Mouse (Mus musculus): ENCODE measurements around the gene Kcnj11. TPM values are rescaled to one million over a fixed set of nuclear protein-coding genes. Genes with fewer than 3 reads are reported as not detected.

Kcnj11 gene
- total RNA-seq (2021): 10 to 100 TPM; 93.5 to 99.5 TPM
- long read RNA-seq, experiment 1, transcript Kcnj11-205 (1 exons, 3,142 nt): major isoform, 269 of 276 reads
- long read RNA-seq, experiment 1, partial matches to known transcripts: 0 of 276 reads
- long read RNA-seq, experiment 1, other reads (novel, unspliced or antisense): 4 of 276 reads
- long read RNA-seq, experiment 2, transcript Kcnj11-205 (1 exons, 3,142 nt): major isoform, 354 of 363 reads
- long read RNA-seq, experiment 2, partial matches to known transcripts: 0 of 363 reads
- long read RNA-seq, experiment 2, other reads (novel, unspliced or antisense): 2 of 363 reads

DNA sequence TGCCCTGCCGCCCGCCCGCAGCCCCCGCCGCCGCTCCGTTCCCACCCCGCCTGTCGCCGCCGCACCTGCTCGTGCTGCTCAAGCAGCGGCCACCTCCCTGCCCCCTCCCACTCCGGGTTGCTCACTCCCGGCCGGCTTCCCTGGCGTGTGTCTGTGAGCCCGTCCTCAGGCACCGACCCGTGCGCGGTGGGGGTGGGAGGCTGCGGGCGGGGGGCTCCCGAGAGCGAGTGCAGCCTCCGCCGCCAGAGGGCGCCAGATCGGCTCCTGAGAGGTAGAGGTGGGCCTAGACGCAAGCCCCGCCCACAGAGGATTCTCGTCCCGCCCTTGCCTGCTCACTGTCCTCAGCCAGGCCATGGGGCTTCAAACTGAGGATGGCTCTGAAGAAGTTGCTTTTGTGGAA is at the start of gene Kcnj11:
TSS of gene Kcnj11 (minus strand) at position 202 of the 400 bp plus-strand sequence.
- intact Hi-C loops (cut with DNase I): loop anchor here (2.0 kb wide), 1 partner anchor 32 kb away; no protein-coding TSS in a partner anchor

GRCm38 (mm10) chr7:46147417-46147816 is 46.9 kb upstream of the Kcnj11 start:
- intact Hi-C loops (cut with DNase I): no loop called here
- DNase-seq: no peak

More for the DNA sequence above, at the start of gene Kcnj11:
- DNase-seq: peak; percentile 64 to 78

- DNase-seq: no peak
- intact Hi-C loops (cut with DNase I): no loop called here
These were observed 46.2 kb upstream of the Kcnj11 start for GRCm38 (mm10) chr7:46146675-46147308.

- no peak for DNase-seq
These were observed 43.5 kb upstream of the Kcnj11 start for GRCm38 (mm10) chr7:46144061-46144460.

DNA sequence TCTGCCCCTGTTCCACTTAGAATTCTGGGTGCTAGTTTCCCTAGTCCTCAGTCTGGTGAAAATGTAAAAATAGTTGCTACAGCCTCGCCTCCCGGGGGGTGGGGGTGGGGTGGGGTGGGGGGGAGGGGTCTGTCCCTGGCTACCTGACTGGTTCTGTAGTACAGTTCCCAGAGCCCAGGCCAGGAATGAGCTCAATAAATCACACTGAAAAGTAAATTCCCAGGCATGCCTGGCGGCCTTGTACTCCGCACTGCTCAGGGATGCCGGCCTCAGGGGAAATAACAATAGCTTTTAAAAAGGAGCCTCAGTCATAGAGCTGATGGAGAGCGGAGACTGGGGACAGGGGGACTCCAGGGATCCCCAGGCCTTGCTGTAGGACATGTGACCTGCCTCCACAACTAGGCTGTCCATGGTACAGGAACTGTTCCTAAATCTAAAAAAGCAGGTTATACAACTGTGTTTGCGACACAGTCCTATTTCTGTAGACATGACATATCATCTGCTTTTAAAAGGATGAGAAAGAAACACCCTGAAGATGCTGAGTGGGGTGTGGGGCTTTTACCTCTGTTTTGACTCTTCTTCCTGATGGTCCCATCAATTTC is 37.9 kb upstream of the Kcnj11 start:
- DNase-seq: no peak
- intact Hi-C loops (cut with DNase I): no loop called here

More at GRCm38 (mm10) chr7:46144061-46144460, 43.5 kb upstream of the Kcnj11 start:
- intact Hi-C loops (cut with DNase I): no loop called here

DNA sequence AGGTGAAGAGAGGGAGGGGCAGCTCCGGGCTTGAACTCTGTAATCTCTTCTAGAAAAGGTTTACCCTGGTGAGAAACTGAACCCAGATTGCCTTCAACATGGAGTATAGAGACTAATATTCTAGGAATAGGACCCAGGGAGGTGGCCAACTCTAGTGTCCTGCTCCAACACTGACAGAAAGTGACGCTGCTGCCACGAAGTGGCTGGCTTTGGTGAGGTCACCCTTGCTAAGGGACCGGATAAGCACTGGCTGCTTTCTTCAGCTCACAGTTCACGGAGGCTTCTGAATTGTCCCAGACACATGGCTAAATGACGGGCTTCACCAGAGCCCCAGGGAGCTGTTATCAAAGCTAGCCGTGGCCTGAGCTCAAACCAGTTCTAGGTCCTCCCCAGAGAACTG is 33.3 kb upstream of the Kcnj11 start:
- DNase-seq: no peak
- intact Hi-C loops (cut with DNase I): loop anchor here (2.0 kb wide), 1 partner anchor 33 kb away; the partner anchor contains the start of gene Kcnj11

DNA sequence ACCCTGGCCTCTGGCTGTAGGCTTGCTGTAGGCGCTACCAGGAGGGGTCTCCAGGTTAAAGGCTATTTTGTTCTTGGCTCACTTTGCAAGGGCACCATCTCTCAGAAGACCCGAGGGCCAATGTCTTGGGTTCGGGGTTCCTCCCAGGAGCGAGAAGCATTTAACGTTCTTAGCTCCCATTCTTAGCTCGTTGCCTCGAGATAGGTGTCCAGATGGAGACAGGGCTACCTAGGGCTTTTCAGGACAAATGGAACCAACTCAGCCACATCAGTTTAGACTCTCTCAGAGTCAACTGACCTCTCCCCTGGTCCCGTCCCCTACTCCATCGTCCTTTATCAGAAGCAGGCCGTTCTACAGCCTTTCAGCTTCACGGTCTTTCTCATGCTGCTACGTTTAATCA is 31.7 kb upstream of the Kcnj11 start:
- intact Hi-C loops (cut with DNase I): loop anchor here (2.0 kb wide), 1 partner anchor 31 kb away; the partner anchor contains the start of gene Kcnj11
- no peak for DNase-seq

DNA sequence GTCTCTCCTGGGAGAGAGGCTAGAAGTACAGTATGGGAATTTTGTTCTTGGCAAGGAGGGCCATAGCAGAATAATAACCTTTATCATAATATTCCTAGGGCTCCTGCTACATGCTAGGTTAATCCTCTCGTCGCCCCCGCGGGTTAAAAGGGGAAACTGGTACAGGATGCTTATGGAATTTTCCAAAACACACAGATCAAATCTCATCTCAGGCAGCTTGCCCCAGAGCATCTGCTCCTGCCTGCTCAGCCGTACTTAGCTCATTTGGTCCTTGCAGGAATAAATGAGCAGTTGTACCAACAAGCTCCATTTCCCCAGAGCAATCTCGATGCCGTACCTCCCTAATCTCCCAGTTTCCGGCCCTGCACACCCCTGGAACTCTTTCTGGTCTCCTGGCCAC is 31.2 kb upstream of the Kcnj11 start:
- DNase-seq: no peak
- intact Hi-C loops (cut with DNase I): loop anchor here (2.0 kb wide), 1 partner anchor 31 kb away; the partner anchor contains the start of gene Kcnj11

DNA sequence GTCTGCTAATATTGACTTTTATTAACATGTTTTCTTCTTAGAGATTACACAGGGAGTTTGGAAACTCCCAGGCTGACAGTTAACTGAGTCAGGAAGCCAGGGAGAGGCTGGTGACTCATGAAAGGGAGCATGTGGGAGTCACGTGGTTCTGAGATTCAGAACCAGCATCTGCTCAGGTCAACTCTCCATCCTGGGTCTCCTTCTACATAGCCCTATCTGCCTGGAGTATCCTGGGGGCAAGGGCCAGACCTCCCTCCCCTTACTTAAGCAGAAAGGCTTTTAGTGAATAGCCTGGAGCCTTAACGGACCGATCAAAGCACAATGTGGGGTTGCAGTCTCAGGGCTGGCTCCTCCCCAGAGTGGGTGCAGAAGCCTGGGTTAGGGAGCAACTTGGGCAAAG is 30.7 kb upstream of the Kcnj11 start:
- intact Hi-C loops (cut with DNase I): no loop called here
- DNase-seq: no peak

- no peak for DNase-seq
- intact Hi-C loops (cut with DNase I): no loop called here
These were observed 30.2 kb upstream of the Kcnj11 start for GRCm38 (mm10) chr7:46130723-46131122.

- no peak for DNase-seq
- intact Hi-C loops (cut with DNase I): no loop called here
These were observed 29.1 kb upstream of the Kcnj11 start for GRCm38 (mm10) chr7:46129463-46130179.

- intact Hi-C loops (cut with DNase I): no loop called here
- DNase-seq: no peak
These were observed 27.6 kb upstream of the Kcnj11 start for GRCm38 (mm10) chr7:46128196-46128595.

GRCm38 (mm10) chr7:46125340-46125739 is 24.8 kb upstream of the Kcnj11 start:
- DNase-seq: no peak
- intact Hi-C loops (cut with DNase I): no loop called here

- no peak for DNase-seq
- intact Hi-C loops (cut with DNase I): no loop called here
These were observed 23.9 kb upstream of the Kcnj11 start for GRCm38 (mm10) chr7:46124460-46124859.

GRCm38 (mm10) chr7:46122964-46123363 is 22.4 kb upstream of the Kcnj11 start:
- intact Hi-C loops (cut with DNase I): no loop called here
- no peak for DNase-seq

GRCm38 (mm10) chr7:46117035-46117434 is 16.5 kb upstream of the Kcnj11 start:
- intact Hi-C loops (cut with DNase I): loop anchor here (10.0 kb wide), 1 partner anchor 258 kb away; the partner anchor contains the start of gene Myod1
- DNase-seq: no peak

GRCm38 (mm10) chr7:46116118-46116581 is 15.6 kb upstream of the Kcnj11 start:
- intact Hi-C loops (cut with DNase I): loop anchor here (10.0 kb wide), 1 partner anchor 259 kb away; the partner anchor contains the start of gene Myod1
- DNase-seq: peak; percentile 60 to 66

DNA sequence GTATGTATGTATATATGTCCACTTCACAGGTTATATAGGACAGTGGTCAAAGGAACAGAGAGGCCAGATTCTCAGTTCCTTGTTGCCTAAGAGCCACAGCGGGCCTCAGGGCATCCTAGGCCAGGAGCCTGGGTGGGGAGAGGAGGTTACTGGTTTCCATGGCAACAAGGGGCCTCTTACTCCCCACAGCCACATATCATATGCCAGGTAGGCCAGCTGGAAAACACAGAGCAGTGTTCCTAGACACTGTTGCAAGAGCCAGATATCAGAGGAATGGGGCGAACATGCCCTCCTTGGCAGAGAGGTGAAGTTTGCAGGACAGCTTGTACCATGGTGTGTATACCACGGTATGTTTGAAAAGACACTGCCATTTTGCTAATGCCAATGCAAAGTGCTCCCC is 12.9 kb upstream of the Kcnj11 start:
- no peak for DNase-seq

DNA sequence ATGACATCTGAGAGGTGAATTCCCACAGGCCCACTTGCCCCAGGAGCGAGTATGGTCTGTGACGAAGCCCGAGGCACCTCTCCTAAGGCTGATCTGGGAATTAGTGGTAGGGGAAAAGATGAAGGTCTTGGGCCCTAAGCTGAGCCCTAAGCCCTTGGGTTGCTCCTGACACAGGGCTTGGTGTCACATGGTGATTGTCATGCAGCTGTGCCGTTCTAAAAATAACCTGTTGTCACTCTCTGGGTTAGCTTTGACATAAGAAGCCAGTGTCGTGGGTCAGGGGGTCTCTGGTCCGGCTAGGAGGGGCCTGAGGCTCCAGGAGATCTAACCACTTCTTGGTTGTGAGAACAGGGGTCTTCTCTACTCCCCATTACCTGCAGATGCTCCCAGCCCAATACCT is 11.4 kb upstream of the Kcnj11 start:
- intact Hi-C loops (cut with DNase I): loop anchor here (10.0 kb wide), 1 partner anchor 263 kb away; the partner anchor contains the start of gene Myod1
- no peak for DNase-seq

More for the DNA sequence above, 12.9 kb upstream of the Kcnj11 start:
- intact Hi-C loops (cut with DNase I): loop anchor here (10.0 kb wide), 1 partner anchor 261 kb away; the partner anchor contains the start of gene Myod1

DNA sequence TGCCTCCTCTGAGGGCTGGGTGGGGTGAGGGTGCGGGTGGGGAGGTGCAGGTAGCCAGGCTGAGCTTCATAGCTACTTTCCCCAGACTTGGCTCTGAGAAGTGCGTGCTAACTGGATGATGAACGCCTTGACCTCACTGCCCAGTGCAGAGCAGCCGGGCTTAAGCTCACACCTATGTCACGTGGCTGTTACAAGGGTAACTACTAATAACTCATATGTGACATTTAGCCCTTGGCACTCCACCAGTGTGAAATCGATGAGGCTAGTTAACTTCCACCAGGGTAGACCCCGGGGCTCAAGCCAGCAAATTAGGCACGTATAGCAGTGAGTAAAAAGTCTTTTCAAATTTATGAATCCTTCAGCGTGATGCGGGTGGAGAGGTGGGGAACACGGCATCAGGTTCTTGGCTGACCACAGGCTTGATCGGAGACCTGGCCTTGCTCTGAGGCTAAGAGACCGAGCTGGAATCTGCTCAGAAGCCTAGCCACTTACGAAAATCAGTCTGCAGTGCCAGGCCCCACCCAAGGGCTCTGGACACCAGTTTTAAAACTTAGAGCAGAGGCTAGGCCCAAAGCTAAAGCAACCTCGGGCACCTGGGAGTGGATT is 10.8 kb upstream of the Kcnj11 start:
- DNase-seq: no peak
- intact Hi-C loops (cut with DNase I): loop anchor here (10.0 kb wide), 1 partner anchor 263 kb away; the partner anchor contains the start of gene Myod1
